Mouse (Mus musculus): ENCODE measurements around the gene Ifngr1.

The Ifngr1 gene

GRCm38 (mm10) chr10:19587281-19587680 lies 4.5 kb upstream of the Ifngr1 start:
- 77% methylated on average over 3 of the region's 3 CpGs for WGBS

GRCm38 (mm10) chr10:19589626-19590025 lies 2.1 kb upstream of the Ifngr1 start:
- WGBS = 94% methylated on average over 12 of the region's 12 CpGs

GRCm38 (mm10) chr10:19591286-19591640 lies 486 bp upstream of the Ifngr1 start:
- 16% methylated on average over 6 of the region's 6 CpGs for WGBS

- 10% methylated on average over 3 of the region's 3 CpGs for WGBS
These were observed 807 bp downstream of the Ifngr1 start for GRCm38 (mm10) chr10:19592556-19592955.

GRCm38 (mm10) chr10:19593296-19593695 lies 1.5 kb downstream of the Ifngr1 start:
- WGBS = 87% methylated on average over 3 of the region's 3 CpGs

- WGBS = 79% methylated on average over 3 of the region's 3 CpGs
These were observed 2.6 kb downstream of the Ifngr1 start for GRCm38 (mm10) chr10:19594201-19594905.

GRCm38 (mm10) chr10:19596866-19597265 lies 5.1 kb downstream of the Ifngr1 start:
- WGBS = 88% methylated on average over 4 of the region's 4 CpGs

GRCm38 (mm10) chr10:19598091-19598490 lies 6.3 kb downstream of the Ifngr1 start:
- WGBS = 93% methylated on average over 11 of the region's 11 CpGs

GRCm38 (mm10) chr10:19599331-19600092 lies 7.8 kb downstream of the Ifngr1 start:
- WGBS = 57% methylated on average over 6 of the region's 6 CpGs

- 69% methylated on average over 3 of the region's 3 CpGs for WGBS
These were observed 8.3 kb downstream of the Ifngr1 start for GRCm38 (mm10) chr10:19600093-19600420.

- 26% methylated on average over 1 of the region's 1 CpGs for WGBS
These were observed 9.8 kb downstream of the Ifngr1 start for GRCm38 (mm10) chr10:19601502-19601901.

GRCm38 (mm10) chr10:19603231-19603630 lies 11.5 kb downstream of the Ifngr1 start:
- 84% methylated on average over 6 of the region's 6 CpGs for WGBS

- WGBS = 69% methylated on average over 14 of the region's 14 CpGs
These were observed 17.4 kb downstream of the Ifngr1 start for GRCm38 (mm10) chr10:19609125-19609524.

- WGBS = 77% methylated on average over 2 of the region's 2 CpGs
These were observed 19.9 kb downstream of the Ifngr1 start for GRCm38 (mm10) chr10:19611616-19612015.

GRCm38 (mm10) chr10:19613111-19613753 lies 21.5 kb downstream of the Ifngr1 start:
- 37% methylated on average over 7 of the region's 7 CpGs for WGBS

- WGBS = 66% methylated on average over 5 of the region's 5 CpGs
These were observed 28.0 kb downstream of the Ifngr1 start for GRCm38 (mm10) chr10:19619736-19620135.

- WGBS = 92% methylated on average over 2 of the region's 2 CpGs
These were observed 29.8 kb downstream of the Ifngr1 start, which contains the start of gene Il22ra2 for GRCm38 (mm10) chr10:19621408-19622048. TSS of gene Il22ra2 (plus strand) at chr10:19621998.

- WGBS = 95% methylated on average over 1 of the region's 1 CpGs
These were observed 32.9 kb downstream of the Ifngr1 start for GRCm38 (mm10) chr10:19624617-19625016.

GRCm38 (mm10) chr10:19627342-19627741 lies 35.6 kb downstream of the Ifngr1 start:
- 83% methylated on average over 2 of the region's 2 CpGs for WGBS

GRCm38 (mm10) chr10:19627748-19628147 lies 36.0 kb downstream of the Ifngr1 start:
- WGBS = 77% methylated on average over 4 of the region's 4 CpGs

GRCm38 (mm10) chr10:19631616-19632195 lies 40.0 kb downstream of the Ifngr1 start:
- WGBS = 59% methylated on average over 13 of the region's 13 CpGs

GRCm38 (mm10) chr10:19638851-19639250 lies 47.1 kb downstream of the Ifngr1 start:
- WGBS = 95% methylated on average over 5 of the region's 5 CpGs
